In genomic region chr3:50381861-50382693, GRCm38 (mm10) we compare ENCODE assay signal across 8 mouse cellular contexts.
DNase-seq lines count a peak whose midpoint lies in the region; ATAC-seq and TF ChIP-seq lines count a peak whose summit lies in the region.

No protein-coding gene starts in this region.

- no peak for TF ChIP-seq POLR2A in lung, adult 2 months (IDR thresholded peaks at IDR 0.05; ENCODE audit: borderline replicate concordance, extremely low read depth, low read depth, low read length)

- TF ChIP-seq CTCF in lung, adult 2 months (IDR thresholded peaks at IDR 0.05; ENCODE audit: insufficient read depth, low read length), result no peak

- peak; percentile 26; the same call in 1 of the 2 replicates for ATAC-seq in megakaryocyte-erythroid progenitor cell, adult 5-6 weeks (replicated peaks; ENCODE audit: low FRiP score, low TSS enrichment, poor library complexity, severe bottlenecking)

- 11% methylated on average over 22 of the region's 22 CpGs for WGBS in lung, adult 2 months

- no peaks in the 10 kb centered on the region for H3K4me1 ChIP-seq in lung, adult 2 months (ENCODE audit: control insufficient read depth, insufficient read depth, low read length)

- H3K4me3 ChIP-seq in lung, adult 2 months (replicated peaks; ENCODE audit: extremely low read depth, low read depth, low read length), result peak overlapping the region; percentile 83

- intact Hi-C loops in left cerebral cortex, postnatal 14 days (cut with DNase I), result loop anchor here (2.0 to 5.0 kb wide), 2 partner anchors 77 to 525 kb away; no protein-coding TSS in a partner anchor

- DNase-seq in lung, adult 2 months, result no peak
- DNase-seq in lung, postnatal 25 days (ENCODE audit: low spot score), result no peak
- DNase-seq in forelimb bud, embryonic 11.5 days (ENCODE audit: low read depth, low spot score), result peak; percentile 66
- peak; percentile 40 for DNase-seq in kidney, postnatal 10 days
- no peak for DNase-seq in left cerebral cortex, postnatal 14 days (ENCODE audit: low spot score in 2 of 2)
- no peak for DNase-seq in thymus, postnatal 0 days (ENCODE audit: low spot score)
- DNase-seq in adrenal gland, postnatal 36 days, result no peak

Comparison
In these comparisons a context has a peak if more than half of its experiments do, and no peak if none do; other contexts are left out.
1. DNase-seq: peak in forelimb bud, embryonic 11.5 days (single experiment) and kidney, postnatal 10 days (single experiment); none in lung, adult 2 months (single experiment), lung, postnatal 25 days (single experiment), left cerebral cortex, postnatal 14 days (0 of 2), thymus, postnatal 0 days (single experiment) and adrenal gland, postnatal 36 days (0 of 2).